Mouse (Mus musculus): ENCODE results near the gene Sertad2.
A peak's percentile ranks its signal among the peaks of the same experiment; 100 is the strongest.

Sertad2 gene

DNA sequence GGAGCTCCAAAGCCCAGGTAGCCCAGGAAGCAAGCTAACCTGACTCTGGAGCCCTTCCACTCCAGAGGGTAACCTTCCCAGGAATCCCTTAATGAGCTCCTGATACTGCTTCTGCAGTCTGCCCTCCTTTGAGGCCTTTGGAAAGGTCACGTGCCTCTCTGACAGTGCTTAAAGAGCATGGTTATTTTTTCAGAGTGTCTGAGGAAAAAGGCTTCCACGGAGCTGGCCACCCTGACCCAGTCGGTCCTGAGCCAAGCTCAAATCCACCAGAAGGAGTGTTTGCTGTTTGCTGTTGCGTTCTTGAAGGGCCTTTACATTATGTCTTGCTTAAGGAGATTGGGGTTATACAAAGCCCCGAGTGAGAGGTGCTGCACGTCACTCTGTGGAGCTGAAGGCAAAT, 101.8 kb downstream of the Sertad2 start:
- no peak for DNase-seq (ENCODE audit: low spot score)

DNA sequence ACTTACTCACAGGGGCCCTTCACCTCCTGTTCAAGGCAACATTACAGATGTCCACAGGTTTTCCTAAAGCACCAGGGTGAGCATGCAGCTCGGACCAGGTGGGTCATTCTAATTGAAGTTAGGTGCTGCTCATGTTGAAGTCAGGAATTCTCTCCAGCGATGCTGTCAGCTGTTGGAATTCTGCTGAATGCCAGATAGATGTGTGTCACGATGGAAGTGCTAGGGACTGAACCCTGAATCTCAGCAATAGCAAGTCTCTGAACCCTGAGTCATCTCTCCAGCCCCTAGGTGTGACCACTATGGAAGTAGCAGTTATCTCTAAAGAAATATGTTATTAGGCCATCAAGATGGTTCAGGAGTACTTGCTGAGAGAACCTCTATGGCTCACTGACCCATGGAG, 102.5 kb downstream of the Sertad2 start:
- no peak for DNase-seq (ENCODE audit: low spot score)

DNA sequence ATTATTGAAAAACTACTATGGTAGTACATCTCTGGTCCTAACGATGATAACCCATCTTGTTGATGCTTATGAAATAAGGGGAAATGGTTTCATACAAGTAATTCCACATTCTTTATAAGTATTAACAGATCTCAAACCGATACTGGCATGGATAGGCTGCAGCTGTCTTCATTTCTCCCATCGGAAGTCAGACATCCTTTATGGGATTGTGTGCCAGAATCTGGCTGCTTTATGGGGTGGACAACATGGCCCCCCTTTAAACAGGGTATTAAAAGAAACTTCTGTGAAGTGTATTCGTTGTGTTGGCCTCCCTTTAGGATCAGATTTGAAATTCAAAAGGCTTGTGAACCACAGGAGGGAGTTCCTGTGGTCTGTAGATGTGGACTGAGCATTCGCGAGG, 103.1 kb downstream of the Sertad2 start:
- no peak for DNase-seq (ENCODE audit: low spot score)

DNA sequence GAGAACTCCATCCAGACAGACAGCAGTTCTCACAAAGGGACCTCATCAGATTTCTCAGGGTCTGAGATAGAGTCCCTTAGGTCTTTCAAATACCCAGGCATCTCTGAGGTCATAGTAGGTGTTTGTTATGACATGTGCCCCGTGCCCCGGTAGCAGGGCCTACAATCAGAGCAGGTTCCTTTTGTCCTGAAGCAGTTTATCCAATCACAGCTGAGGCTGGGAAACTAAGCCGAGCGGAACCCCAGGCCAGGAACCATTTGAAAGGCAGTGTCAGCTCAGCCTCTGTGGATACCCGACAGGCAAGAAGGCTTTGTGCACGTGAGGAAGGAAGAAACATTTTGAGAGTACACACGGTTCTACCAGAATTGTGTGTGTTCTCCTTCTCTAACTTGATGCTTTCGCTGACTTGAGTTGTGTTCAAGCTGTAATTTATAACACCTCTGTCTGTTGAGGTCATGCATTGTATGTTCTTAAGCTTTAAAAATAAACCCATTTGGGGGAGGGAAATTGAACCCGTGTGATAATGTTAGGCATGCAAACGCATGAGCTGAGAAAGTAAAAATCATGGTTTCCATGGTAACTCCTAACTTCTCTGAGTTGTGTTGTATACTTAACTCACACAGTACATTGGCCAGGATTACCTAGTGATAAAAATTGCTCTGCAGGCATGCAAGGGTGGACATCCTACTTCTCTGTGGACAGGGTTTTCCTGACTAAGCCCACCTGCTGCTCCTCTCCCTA, 104.1 kb downstream of the Sertad2 start:
- DNase-seq (ENCODE audit: low spot score): no peak

DNA sequence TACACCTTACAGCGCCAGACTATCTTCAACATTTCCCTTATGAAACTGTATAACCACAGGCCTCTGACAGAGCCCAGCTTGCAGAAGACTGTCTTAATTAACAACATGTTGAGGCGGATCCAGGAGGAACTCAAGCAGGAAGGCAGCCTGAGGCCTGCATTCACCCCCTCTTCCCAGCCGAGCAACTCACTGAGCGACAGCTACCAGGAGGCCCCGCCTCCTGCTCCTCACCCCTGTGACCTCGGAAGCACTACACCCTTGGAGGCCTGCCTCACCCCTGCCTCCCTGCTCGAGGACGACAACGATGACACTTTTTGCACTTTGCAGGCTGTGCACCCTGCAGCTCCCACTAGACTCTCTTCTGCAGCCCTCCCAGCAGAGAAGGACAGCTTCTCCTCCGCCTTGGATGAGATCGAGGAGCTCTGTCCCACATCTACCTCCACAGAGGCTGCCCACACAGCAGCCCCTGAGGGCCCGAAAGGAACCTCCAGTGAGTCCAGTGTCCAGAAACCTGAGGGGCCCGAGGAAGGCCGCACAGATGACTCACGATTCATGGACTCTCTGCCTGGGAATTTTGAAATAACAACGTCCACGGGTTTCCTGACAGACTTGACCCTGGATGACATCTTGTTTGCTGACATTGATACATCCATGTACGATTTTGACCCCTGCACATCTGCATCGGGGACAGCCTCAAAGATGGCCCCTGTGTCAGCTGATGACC, 105.0 kb downstream of the Sertad2 start:
- no peak for DNase-seq (ENCODE audit: low spot score)

DNA sequence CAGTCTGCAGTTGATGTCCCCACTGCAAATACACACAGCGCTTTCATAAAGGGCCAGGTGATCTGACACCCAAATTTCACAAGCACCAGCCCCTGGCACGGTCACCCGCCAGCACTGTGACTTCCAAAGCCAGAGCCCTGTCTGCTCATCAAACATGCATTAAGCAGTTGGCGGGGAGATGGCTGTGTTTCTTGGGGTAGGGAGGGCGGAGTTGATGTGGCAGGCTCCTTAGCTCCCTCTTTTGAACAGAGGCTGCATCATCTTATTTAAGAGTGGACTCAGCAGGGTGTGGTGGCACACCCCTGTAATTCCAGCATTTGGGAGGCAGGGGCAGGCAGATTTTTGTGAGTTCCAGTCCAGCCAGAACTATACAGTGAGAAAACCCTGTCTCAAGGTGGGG, 106.4 kb downstream of the Sertad2 start:
- no peak for DNase-seq (ENCODE audit: low spot score)

DNA sequence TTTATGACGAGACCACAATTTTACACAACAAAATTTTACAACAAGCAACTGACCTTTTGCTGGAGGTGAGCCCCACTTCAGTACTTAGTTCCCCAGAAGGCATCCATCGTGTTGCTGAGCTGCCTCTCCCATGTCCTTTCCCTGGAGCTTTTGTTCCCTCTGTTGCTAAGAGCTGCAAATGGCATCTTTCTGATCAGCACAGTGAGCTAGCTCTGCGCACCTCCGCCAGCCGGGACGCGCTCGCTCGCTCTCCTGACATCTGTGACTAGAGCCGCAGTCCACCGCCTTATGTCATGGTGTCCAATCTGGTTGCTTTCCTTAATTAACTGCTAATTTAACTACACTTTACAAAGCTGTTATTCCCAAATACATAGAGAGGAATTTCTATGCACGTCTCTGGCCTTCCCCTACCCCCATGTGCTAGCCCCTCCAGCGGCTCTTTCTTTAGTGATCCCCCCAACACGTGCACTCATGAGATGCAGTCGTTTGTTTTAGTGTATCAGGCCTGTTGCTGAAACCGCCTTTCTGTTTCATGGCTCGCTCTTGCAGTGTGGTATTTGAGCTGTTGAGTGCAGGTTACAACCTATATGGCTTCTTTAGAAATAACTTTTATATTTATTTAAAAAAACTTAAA, 107.1 kb downstream of the Sertad2 start:
- DNase-seq (ENCODE audit: low spot score): no peak

DNA sequence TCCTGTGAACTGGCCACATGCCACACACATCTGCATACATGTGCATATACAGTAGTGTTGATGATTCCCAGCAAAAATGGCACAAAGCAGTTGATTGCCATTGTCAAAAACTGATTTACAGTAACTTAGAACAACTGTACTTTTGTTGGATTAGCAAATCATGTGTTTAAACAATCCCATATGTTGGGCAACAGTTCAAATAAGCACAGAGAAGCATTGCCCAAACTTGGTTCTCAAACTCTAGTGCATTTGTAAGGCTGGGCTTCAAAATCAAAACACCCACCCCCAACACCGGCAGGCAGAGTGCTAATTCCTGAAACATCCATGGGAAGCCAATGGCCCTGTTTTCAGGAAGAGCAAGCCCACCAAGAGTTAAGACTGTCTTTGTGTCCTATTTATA, 108.1 kb downstream of the Sertad2 start:
- DNase-seq (ENCODE audit: low spot score): no peak

DNA sequence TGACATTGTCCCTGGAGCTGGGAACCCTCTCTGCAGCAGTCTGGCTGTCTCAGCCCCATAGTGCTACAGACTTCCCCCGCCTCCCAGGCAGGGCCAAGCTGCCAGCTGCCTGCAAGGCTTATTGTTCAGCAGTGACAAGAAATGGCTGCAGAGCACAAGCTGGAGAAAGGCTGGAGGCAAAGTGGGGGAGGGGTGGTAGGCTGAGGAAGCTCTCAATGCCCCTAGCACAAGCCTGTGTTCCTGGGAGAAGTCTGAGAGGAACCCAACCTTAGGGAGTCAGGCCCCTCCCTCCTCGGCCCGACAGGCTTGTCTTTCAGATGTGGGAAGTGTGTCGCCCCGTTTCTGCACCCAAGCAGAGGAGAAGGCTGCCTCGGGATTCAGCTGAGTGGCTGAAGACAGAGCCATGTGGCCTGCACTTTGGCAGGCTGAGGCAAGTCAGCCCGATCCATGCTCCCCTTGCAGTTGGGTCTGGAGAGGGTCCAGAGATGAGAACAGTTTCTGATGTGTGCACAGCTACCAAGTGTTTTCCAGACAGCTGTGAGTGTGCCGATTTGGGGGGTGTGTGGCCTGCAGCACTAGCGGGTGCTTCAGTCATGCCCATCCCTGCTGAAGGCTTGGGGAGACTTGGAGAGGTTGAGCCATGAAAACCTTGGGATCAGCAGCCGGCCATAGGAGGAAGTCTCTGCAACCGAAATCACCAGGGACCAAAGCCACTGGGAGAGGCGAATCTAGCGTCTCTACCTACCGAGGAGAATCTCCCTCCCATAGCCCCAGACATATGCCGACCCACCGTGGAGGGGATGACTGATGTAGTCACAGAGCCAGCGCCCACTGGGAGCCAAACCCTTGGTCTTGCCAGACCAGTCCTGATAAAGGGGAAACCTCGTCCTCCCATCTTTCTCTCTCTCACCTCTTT, 113.0 kb downstream of the Sertad2 start:
- DNase-seq (ENCODE audit: low spot score): peak; percentile 35

DNA sequence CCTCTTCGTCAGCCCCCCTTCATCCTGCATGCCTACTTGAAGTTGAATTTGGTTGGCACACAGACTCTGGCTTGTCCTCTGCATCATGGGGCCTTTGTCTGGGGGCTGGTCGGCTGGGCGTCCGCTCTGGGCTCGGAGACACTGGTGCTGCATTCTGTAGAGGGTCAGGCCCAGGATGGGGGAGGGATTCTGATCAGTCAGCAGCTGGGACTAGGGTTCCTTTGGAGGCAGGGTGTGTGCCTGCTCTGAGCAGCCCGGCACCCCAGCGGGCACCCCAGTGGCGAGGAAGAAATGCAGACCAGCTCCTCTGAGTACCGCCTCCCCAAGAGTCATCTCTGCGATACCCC, 113.6 kb downstream of the Sertad2 start:
- no peak for DNase-seq (ENCODE audit: low spot score)

DNA sequence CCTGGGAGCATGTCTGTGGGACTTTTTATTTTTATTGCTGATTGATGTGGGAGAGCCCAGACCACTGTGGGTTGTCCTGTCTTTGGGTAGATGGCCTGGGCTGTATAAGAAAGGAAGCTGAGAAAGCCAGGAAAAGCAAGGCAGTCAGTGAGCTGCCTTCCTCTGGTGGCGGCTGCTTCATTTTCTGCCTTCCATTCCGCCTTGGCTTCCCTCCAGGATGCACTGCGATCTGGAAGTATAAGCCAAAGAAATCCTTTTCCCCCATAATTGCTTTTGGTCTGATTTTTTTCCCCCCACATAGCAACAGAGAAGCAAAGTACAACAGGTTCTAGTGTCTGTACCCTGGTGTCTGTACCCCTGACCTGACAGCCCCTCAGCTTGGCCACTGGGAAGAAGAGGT, 116.0 kb downstream of the Sertad2 start:
- DNase-seq (ENCODE audit: low spot score): no peak

DNA sequence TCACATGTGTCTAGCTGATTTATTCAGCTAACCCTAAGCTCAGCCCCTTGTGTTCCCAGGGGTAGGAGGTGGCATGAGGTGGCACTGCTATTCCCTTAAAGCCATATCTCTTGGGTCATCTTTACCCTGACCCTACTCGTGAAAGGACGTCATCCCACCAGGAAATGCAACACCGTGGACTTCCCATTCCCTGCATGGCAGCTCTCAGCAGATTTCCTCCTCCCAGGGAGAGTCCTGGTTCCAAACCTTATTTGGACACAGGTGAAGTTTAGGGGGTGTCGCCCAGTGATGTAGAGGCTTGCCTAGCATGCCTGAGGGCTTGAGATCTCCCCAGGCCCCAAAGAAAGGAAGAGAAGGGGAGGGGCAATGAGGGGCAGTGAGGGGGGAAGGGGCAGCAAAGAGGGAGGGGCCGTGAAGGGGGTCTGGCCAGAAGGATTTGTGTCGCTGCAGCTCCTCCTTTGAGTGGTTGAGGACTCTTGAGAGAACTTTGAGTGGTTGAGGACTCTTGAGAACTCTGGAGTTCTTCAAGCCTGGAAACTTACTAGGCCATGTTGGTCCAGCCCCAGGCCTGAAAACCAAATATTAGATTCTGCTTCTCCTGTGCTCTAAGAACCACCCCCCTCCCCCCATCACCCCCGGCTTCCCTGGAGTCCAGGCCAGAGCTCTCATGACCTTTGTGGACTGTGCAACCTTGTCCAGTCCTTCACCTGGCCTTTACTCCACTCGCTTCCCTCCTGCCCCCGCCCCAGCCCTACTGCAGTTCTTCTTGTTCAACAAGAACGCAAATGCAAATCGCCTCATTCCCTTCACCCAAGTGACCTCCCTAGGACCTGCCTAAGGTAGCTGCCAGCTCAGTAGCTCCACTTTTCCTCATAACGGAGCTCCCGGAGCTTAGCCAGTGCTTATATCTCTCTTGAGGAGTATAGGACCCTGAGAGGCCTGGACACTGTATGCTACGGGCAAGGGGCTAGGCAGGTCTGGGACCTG, 117.4 kb downstream of the Sertad2 start:
- DNase-seq (ENCODE audit: low spot score): no peak

DNA sequence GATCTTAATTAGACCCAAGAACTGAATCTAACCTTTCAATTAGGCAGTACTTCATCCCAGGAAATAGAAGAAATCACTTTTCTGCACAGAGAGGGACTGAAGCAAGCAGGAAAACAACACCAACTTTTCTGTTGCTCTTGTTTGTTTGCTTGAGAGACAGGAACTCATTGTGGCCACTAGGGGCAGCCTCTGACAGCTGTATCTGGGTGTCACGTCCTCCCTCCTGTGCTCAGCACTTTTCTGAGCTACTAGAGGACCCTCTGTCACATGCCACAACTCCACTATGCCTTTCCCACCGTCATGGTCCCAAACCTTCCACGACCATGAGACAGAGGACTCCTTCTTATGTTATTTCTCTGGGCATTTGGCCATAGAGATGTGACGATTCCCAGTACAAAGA, 118.6 kb downstream of the Sertad2 start:
- DNase-seq (ENCODE audit: low spot score): no peak

DNA sequence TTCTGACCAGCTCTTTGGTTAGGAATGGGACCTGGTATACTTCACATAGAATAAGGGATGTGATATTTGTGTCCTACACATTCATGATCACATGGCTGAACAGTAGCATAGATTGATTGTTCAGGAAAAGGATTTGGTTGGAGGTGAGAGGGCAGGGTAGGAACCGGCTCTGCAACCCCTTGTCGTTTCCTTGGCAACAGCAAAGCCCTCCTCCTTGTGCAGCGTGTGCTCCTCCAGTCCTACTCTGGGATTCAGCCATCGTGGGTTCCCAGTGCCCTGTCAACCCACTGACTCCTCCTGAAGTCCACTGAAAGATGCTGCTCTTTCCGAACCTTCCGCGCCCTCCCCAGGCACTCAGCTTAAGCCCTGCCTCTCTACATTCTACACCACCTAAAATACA, 119.8 kb downstream of the Sertad2 start:
- DNase-seq (ENCODE audit: low spot score): no peak

DNA sequence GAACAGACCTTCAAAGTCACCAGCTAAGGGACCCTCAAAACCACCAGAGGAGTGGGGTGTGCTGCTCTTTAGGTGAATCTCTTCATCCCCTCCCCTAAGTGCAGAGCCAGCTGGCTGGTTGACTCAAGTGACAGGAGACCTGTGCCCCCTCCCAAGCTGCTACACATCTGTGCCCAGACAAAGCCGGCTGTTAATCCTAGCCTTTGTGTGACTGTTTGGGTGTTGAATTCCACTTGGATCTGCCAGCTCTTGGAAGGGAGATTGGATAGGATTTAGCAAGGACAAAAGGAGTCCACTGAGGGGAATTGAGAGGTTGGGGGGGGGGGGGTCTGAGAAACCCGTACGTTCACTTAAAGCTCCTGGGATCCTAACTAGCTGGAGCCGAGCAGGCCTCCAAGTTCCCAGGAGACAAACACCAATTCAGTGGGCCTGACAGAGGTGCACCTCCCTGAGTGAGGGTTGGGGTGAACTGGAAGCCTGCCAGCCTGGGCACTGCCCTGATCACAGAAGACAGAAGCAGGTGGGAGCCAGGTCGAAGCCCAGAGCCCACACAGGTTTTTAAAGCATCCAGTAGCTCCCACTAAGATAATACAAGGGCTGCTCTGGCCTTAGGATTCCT, 120.6 kb downstream of the Sertad2 start:
- no peak for DNase-seq (ENCODE audit: low spot score)

DNA sequence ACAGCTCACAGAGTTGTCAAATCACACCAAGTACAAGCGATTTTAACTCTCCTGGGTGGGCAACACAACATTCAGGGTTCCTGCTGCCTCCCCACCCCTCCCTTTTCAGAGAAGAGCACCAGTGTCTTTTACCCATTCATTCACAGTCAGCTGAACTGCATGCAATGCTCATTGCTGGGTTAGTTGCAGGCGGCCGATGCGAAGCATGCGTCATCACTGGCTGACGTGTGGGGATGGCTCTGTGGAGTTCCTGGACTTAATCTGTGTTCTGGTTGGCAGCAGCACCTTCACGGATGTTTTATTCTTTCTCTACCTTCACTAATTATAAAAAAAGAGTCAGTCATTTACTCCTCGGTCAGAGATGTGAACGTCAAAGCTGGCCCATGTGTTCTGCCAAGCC, 121.8 kb downstream of the Sertad2 start:
- DNase-seq (ENCODE audit: low spot score): no peak

DNA sequence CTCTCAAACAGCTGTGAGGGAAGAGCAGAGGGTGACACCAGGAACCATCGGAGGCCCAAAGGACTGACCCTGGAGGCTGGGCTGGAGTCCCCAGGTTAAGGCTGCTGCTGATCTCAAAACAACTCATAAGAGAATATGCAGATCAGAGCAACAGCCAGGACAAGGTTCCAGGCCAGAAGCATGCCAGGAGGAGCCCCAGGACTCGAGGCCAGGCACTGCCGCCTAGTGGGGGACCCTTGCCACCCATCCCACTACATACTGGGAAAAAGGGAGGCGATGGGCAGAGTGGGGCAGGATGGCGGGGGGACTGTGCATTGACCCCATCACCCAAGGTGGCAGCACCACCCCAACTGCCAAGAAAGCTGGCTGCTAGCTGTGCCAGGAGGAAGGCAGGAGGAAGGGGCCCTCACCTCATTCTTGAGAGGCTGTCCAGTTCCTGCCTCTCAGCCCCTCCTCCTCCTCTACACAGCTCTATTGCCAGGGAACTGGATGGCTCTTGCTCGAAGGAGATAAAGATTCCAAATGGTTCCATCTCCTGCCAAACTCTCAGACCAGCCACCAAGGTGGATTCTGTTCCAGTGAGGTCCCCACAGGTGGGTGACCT, 128.8 kb downstream of the Sertad2 start:
- DNase-seq (ENCODE audit: low spot score): no peak

DNA sequence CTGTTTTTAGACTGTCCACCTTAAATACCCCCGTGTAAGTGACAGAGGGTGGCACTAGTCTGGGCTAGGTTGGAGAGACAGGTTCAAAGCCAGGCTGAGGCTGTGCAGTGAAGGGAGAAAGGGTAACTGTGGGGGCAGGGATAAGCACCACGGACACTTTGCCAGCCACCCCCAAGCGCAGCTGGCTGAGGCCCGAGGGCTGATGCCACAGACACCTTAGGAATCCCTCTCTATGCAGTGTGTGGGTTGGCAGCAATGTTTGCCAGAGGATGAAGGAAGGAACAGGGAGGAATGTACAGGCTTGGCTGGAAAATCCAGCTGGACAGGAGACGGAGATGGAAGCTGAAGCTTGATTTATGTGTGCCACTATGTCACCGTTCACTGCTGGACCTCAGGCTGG, 129.5 kb downstream of the Sertad2 start:
- no peak for DNase-seq (ENCODE audit: low spot score)

DNA sequence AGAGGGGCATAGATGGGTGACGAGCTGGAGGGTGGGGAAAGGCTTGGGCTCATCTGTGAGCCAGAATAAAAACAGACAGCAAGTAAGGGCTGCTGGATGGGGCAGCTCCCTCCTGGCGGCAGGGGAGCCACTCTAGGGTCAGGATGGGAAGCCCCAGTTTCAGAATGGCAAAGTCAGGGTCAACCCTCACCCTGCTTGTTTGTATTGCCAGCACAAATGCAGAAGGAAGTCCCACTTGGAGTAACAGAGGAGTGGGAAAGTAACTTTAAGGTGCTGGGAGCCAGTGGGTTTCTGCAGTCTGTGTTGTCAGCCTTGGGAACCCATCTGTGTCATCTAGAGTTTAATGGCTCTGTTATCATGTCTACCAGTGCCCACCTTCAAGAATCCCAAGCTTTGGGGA, 136.3 kb downstream of the Sertad2 start:
- DNase-seq (ENCODE audit: low spot score): no peak

DNA sequence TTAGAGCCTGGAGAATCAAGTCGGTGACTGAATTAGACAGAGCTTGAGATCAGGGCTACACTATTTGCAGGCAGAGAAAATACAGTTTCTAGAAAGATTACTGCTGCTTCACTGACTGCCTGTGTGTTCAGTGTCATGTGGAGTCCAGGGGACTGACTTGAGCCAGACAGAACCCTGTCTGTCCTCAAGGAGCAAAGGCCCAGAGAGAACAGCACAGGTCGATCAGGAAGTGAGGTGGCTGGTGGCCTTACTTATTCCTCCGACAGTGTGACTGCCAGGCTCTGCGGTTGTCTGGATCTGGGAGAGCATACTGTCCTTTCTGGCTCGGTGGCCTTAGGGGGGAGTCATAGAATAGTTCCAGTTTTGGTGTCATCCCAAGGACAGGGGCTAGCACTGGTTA, 137.7 kb downstream of the Sertad2 start:
- DNase-seq (ENCODE audit: low spot score): no peak
